Mouse (Mus musculus) myocyte (in vitro differentiated cells): ENCODE data around the gene Nubpl. TPM values are rescaled to one million over a fixed set of nuclear protein-coding genes. Genes with fewer than 3 reads are reported as not detected.
A peak's percentile ranks its signal among the peaks of the same experiment; 100 is the strongest.
"Not testable (repeated sequence)": the region's sequence is repeated elsewhere in the genome, so short reads cannot be mapped to it uniquely, and the experiment has no call there.

Experiments
- H3K27me3 ChIP-seq: one replicate; pipeline ENCODE4 v1.6.1; 2011; ENCODE audit not compliant: control insufficient read depth, insufficient read depth, insufficient read length
- H3K36me3 ChIP-seq: one replicate; pipeline ENCODE4 v1.6.1; 2011; ENCODE audit not compliant: control insufficient read depth, insufficient read depth
- H3K4me2 ChIP-seq: one replicate; pipeline ENCODE4 v1.6.1; 2011; ENCODE audit warnings: low read depth, control low read depth
- H3K4me3 ChIP-seq: one replicate; pipeline ENCODE4 v1.5.1; 2011; ENCODE audit warnings: mild to moderate bottlenecking, control low read depth, moderate library complexity
- H3K79me2 ChIP-seq: one replicate; pipeline ENCODE4 v1.6.1; 2011; ENCODE audit not compliant: control insufficient read depth, insufficient read depth
- H3ac ChIP-seq: one replicate; pipeline ENCODE4 v1.6.1; 2011; ENCODE audit not compliant: control insufficient read depth, insufficient read length
- CEBPB ChIP-seq: IDR thresholded peaks from 2 replicates; pipeline ENCODE4 v1.6.1; 2011; ENCODE audit warnings: mild to moderate bottlenecking, moderate library complexity; ENCODE audit not compliant: poor library complexity, insufficient read depth, severe bottlenecking
- E2F4 ChIP-seq: IDR thresholded peaks from one replicate; pipeline ENCODE4 v1.6.1; 2011; ENCODE audit warnings: mild to moderate bottlenecking, control low read depth, moderate library complexity; ENCODE audit not compliant: insufficient read depth
- MAX ChIP-seq: IDR thresholded peaks from one replicate; pipeline ENCODE4 v1.6.1; 2011; ENCODE audit warnings: low read depth, mild to moderate bottlenecking, control low read depth
- MYOD1 ChIP-seq, 3 experiments: IDR thresholded peaks; one replicate each; pipeline ENCODE4 v1.6.1; 2011; ENCODE audit warnings: control low read depth in 2 of 3, low read depth in 2 of 3, mild to moderate bottlenecking in 2 of 3, moderate library complexity in 1 of 3; ENCODE audit not compliant: insufficient read length in 2 of 3, control insufficient read depth in 1 of 3
- MYOG ChIP-seq, 3 experiments: IDR thresholded peaks; one replicate each; pipeline ENCODE4 v1.6.1; 2011; ENCODE audit warnings: control low read depth in 2 of 3, low read depth in 2 of 3, mild to moderate bottlenecking in 2 of 3; ENCODE audit not compliant: insufficient read length in 2 of 3, control insufficient read depth in 1 of 3, insufficient read depth in 1 of 3
- POLR2A ChIP-seq: IDR thresholded peaks from one replicate; pipeline ENCODE4 v1.6.1; 2011; ENCODE audit warnings: low read depth, mild to moderate bottlenecking, control low read depth, moderate library complexity; ENCODE audit not compliant: insufficient read length
- POLR2AphosphoS2 ChIP-seq: IDR thresholded peaks from one replicate; pipeline ENCODE4 v1.6.1; 2011; ENCODE audit warnings: low read depth, control low read depth; ENCODE audit not compliant: insufficient read length
- REST ChIP-seq: IDR thresholded peaks from one replicate; pipeline ENCODE4 v1.6.1; 2011; ENCODE audit warnings: mild to moderate bottlenecking, control low read depth, moderate library complexity; ENCODE audit not compliant: insufficient read depth, insufficient read length
- SRF ChIP-seq: IDR thresholded peaks from one replicate; pipeline ENCODE4 v1.6.1; 2011; ENCODE audit warnings: low read depth; ENCODE audit not compliant: control insufficient read depth, insufficient read length
- TCF12 ChIP-seq: IDR thresholded peaks from one replicate; pipeline ENCODE4 v1.6.1; 2011; ENCODE audit warnings: mild to moderate bottlenecking, control low read depth; ENCODE audit not compliant: poor library complexity, insufficient read depth, severe bottlenecking
- TCF3 ChIP-seq: IDR thresholded peaks from one replicate; pipeline ENCODE4 v1.6.1; 2011; ENCODE audit warnings: low read depth, control low read depth; ENCODE audit not compliant: insufficient read length
- USF1 ChIP-seq: IDR thresholded peaks from one replicate; pipeline ENCODE4 v1.6.1; 2011; ENCODE audit warnings: low read depth, mild to moderate bottlenecking, control low read depth, moderate library complexity
- polyA plus RNA-seq: library from polyadenylated mRNA; unstranded; fragments of >200 nt; fragmentation: generic; extraction: Trizol; gene quantifications from one replicate; pipeline ENCODE4 v1.2.1, GENCODE M21; 2012; ENCODE audit warnings: missing spikeins

The Nubpl gene
- polyA plus RNA-seq, 1 experiment = 6.6 TPM

DNA sequence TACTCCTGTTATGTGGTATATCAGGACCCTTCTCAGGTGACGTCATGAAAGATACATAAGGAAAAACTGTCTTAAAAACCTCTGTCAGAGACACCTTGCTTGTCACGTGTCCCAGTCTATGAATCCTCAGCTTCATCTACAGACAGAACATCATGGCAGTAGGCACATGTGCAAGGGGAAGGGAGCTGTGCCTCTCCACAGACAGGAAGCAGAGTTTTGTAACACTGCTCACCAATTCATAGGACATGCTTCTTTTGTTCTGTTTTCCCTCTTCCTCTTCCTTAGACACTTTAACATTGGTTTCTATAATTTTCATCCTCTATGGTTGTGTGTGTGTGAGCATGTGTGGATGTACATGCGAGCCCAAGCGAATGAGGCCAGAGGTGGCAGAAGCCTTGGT lies 100.9 kb downstream of the Nubpl start:
- H3K79me2 ChIP-seq = no peaks in the 10 kb centered on the region
- no peak for TF ChIP-seq POLR2A
- TF ChIP-seq CEBPB = no peak
- no peak for TF ChIP-seq MAX
- TF ChIP-seq REST = no peak
- TF ChIP-seq MYOD1 (IDR thresholded peaks at IDR 0.05; ENCODE audit: control insufficient read depth in 1 of 3, insufficient read length in 2 of 3, low read depth in 2 of 3) = no peak
- no peak for TF ChIP-seq TCF12
- TF ChIP-seq USF1 = no peak
- TF ChIP-seq MYOG (IDR thresholded peaks at IDR 0.05; ENCODE audit: control insufficient read depth in 1 of 3, insufficient read depth in 1 of 3, insufficient read length in 2 of 3, low read depth in 2 of 3) = no peak
- no peak for TF ChIP-seq SRF
- no peak for TF ChIP-seq POLR2AphosphoS2
- no peak for TF ChIP-seq TCF3
- no peak for TF ChIP-seq E2F4
- H3K4me2 ChIP-seq = no peak overlapping the region
- no peak overlapping the region for H3K4me3 ChIP-seq
- H3K27me3 ChIP-seq = no peaks in the 10 kb centered on the region
- no peaks in the 10 kb centered on the region for H3K36me3 ChIP-seq
- H3ac ChIP-seq = no peak overlapping the region

DNA sequence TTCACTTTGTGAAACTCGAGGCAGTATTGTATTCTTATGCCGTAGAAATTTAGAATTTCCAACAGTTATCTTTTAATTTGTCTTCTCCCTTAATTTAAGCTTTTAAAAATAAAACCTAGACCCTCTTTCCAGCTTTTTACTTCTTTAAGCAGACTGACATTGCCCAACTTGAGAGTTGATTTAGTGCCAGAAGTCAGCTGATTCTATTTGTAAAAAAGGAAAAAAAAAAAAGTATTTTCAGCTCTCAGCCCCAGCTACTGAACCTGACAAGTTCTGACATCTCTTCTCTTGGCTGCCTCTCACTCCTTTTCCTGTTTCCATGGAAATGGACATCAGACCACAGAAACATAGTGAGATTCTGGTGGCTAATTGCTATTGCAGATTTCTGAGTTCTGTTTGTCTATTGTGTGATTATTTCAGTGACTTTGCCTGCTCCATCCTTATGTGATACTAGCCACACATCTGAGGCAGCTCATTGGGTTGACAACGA lies 111.6 kb downstream of the Nubpl start:
- no peak overlapping the region for H3K4me3 ChIP-seq
- H3K79me2 ChIP-seq = no peaks in the 10 kb centered on the region
- H3K4me2 ChIP-seq = no peak overlapping the region
- H3K27me3 ChIP-seq = no peaks in the 10 kb centered on the region
- H3K36me3 ChIP-seq = no peaks in the 10 kb centered on the region
- TF ChIP-seq POLR2A = no peak
- no peak for TF ChIP-seq REST
- TF ChIP-seq MAX = no peak
- no peak for TF ChIP-seq E2F4
- TF ChIP-seq SRF = no peak
- TF ChIP-seq TCF3 = no peak
- TF ChIP-seq CEBPB = no peak
- no peak for TF ChIP-seq USF1
- no peak for TF ChIP-seq MYOG (IDR thresholded peaks at IDR 0.05; ENCODE audit: control insufficient read depth in 1 of 3, insufficient read depth in 1 of 3, insufficient read length in 2 of 3, low read depth in 2 of 3)
- no peak for TF ChIP-seq MYOD1 (IDR thresholded peaks at IDR 0.05; ENCODE audit: control insufficient read depth in 1 of 3, insufficient read length in 2 of 3, low read depth in 2 of 3)
- TF ChIP-seq TCF12 = no peak
- no peak for TF ChIP-seq POLR2AphosphoS2
- H3ac ChIP-seq = no peak overlapping the region

DNA sequence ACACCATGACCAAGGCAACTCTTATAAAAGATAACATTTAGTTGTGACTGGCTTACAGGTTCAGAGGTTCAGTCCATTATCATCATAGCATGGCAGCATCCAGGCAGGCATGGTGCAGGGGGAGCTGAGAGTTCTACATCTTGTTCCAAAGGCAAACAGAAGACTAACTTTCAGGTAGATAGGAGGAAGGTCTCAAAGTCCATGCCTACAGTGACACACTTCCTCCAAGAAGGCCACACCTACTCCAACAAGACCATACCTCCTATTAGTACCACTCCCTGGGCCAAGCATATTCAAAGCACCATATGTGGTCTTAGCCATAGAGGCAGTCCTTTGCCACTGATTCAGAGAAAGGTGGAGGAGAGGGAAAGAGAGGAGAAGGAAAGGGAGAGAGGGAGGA lies 113.6 kb downstream of the Nubpl start:
- H3K27me3 ChIP-seq = no peaks in the 10 kb centered on the region
- no peak overlapping the region for H3K4me2 ChIP-seq
- no peak overlapping the region for H3ac ChIP-seq
- H3K36me3 ChIP-seq = no peaks in the 10 kb centered on the region
- TF ChIP-seq CEBPB = no peak
- no peak for TF ChIP-seq SRF
- no peak for TF ChIP-seq USF1
- no peak for TF ChIP-seq REST
- no peaks in the 10 kb centered on the region for H3K79me2 ChIP-seq
- H3K4me3 ChIP-seq = no peak overlapping the region

DNA sequence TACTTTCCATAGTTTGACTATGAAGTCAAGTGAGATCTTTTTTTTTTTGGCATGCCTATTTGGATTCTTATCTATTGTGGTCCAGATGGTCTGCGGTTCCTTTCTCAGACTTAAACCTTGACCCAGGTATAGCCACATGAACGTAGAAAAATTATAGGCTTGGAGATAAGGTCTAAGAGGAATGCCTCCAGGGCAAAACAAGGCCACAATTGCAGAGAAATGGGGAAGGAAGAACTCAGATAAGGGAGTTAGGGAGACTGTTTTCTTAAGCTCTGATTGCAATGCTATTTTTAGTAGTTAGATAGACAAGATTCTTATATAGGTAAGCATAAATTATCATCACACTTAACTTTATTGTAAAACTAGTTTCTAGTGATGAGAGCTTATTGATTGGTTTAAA lies 117.3 kb downstream of the Nubpl start:
- Histone ChIP-seq H3K79me2 (no peaks in the 10 kb centered on the region), H3K4me3 (no peak overlapping the region), H3K27me3 (no peaks in the 10 kb centered on the region), H3ac (no peak overlapping the region), H3K4me2 (no peak overlapping the region), H3K36me3 (no peaks in the 10 kb centered on the region)
- TF ChIP-seq MYOD1 (IDR thresholded peaks at IDR 0.05; ENCODE audit: control insufficient read depth in 1 of 3, insufficient read length in 2 of 3, low read depth in 2 of 3) (no peak), CEBPB (no peak)

DNA sequence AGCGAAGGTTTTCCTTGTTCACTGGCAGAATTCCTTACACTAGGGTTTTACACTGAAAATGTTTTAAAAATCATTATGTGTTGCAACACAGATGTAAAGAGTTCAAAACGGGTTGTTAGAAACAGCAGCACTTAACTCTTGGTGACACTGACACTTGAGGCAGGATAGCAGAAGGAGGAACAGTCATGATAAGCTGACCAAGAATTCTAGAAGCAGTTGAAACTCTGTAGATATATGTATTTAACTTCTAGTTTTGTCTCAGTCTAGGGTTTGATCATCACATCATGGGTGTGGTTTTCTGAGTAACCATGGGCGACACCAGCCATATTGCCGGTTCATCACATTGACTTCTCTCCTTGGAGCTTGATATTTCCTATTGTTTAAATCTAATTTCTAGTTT lies 127.4 kb downstream of the Nubpl start:
- no peaks in the 10 kb centered on the region for H3K36me3 ChIP-seq
- TF ChIP-seq TCF3 (no peak), REST (no peak), E2F4 (no peak)
- H3K4me2 ChIP-seq = no peak overlapping the region
- no peaks in the 10 kb centered on the region for H3K79me2 ChIP-seq
- no peaks in the 10 kb centered on the region for H3K27me3 ChIP-seq
- H3K4me3 ChIP-seq = no peak overlapping the region
- no peak overlapping the region for H3ac ChIP-seq

DNA sequence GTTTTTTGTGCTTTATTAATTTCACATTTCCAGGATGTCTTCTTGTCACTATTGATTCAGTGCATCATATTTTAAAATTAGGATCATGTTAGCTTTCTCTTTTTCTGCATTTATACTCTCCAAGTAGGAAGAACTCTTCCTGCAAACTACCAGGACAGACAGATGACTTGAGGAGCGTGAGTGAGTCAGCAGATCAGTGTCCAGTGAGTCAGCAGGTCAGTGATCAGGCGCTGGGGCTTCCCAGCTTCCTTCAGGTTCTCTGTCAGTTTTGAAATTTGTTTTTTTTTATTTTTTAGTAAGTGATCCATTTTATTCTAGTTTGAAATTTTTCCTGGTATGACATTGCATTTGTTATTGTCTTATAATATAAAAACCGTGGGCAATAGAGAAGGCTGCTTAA lies 131.2 kb downstream of the Nubpl start:
- no peaks in the 10 kb centered on the region for H3K36me3 ChIP-seq
- TF ChIP-seq REST = no peak
- no peak for TF ChIP-seq USF1
- TF ChIP-seq E2F4 = no peak
- no peak for TF ChIP-seq TCF3
- no peak for TF ChIP-seq CEBPB
- TF ChIP-seq MAX = no peak
- no peak for TF ChIP-seq SRF
- no peak for TF ChIP-seq POLR2A
- TF ChIP-seq POLR2AphosphoS2 = no peak
- no peak for TF ChIP-seq TCF12
- TF ChIP-seq MYOD1 (IDR thresholded peaks at IDR 0.05; ENCODE audit: control insufficient read depth in 1 of 3, insufficient read length in 2 of 3, low read depth in 2 of 3) = no peak
- TF ChIP-seq MYOG (IDR thresholded peaks at IDR 0.05; ENCODE audit: control insufficient read depth in 1 of 3, insufficient read depth in 1 of 3, insufficient read length in 2 of 3, low read depth in 2 of 3) = no peak
- H3K27me3 ChIP-seq = no peaks in the 10 kb centered on the region
- no peak overlapping the region for H3ac ChIP-seq
- no peaks in the 10 kb centered on the region for H3K79me2 ChIP-seq
- H3K4me3 ChIP-seq = no peak overlapping the region
- peak overlapping the region; percentile 62 for H3K4me2 ChIP-seq

DNA sequence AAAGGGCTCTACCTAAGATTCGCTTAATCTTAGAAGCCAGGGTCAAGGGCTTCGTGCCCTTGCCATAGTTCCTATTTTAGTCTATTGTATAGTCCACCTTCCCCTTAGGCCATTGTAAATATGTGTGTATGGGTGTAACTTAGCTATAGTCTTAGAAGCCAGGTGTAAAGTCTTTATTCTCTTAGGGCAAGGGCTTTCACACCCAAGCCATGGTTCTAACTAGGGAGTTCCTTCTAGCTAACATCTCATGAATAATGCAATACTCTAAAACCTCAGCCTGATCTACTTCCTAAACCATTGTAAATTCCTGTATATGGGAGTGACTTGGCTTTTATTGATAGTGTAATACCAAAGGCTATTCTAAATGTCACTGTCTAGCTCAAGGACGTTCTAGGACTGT lies 134.4 kb downstream of the Nubpl start:
- H3K27me3 ChIP-seq, H3K79me2 ChIP-seq, H3K36me3 ChIP-seq, H3K4me2 ChIP-seq, H3K4me3 ChIP-seq, H3ac ChIP-seq: not testable (repeated sequence)
